Mouse (Mus musculus) forebrain, embryonic 15.5 days (tissue): ENCODE measurements at regions not wholly inside any gene's neighbourhood (a gene's known extent, or its start where the extent isn't known, plus 50 kb on each side); places are given as distances from the start of the nearest gene placed in this dataset.

ENCODE experiments used
- ATAC-seq: fragments of 200-750 bp; cut with Nextera tagmentation; replicated peaks from 2 replicates; pipeline ENCODE4 v1.8.0; 2017; ENCODE audit warnings: mild to moderate bottlenecking, moderate TSS enrichment, moderate library complexity
- H3K27ac ChIP-seq: fragments of 300-500 bp; sonication (generic); replicated peaks from 2 replicates; pipeline ENCODE4 v1.5.1; 2015; ENCODE audit warnings: mild to moderate bottlenecking, inconsistent platforms
- H3K27me3 ChIP-seq: fragments of 300-500 bp; sonication (generic); 2 replicates; pipeline ENCODE4 v1.6.1; 2015; ENCODE audit warnings: inconsistent platforms
- H3K36me3 ChIP-seq: fragments of 300-500 bp; sonication (generic); 2 replicates; pipeline ENCODE4 v1.6.1; 2015; ENCODE audit warnings: mild to moderate bottlenecking, inconsistent platforms
- H3K4me1 ChIP-seq: fragments of 300-500 bp; sonication (generic); 2 replicates; pipeline ENCODE4 v1.6.1; 2015; ENCODE audit warnings: inconsistent platforms
- H3K4me2 ChIP-seq: fragments of 300-500 bp; sonication (generic); replicated peaks from 2 replicates; pipeline ENCODE4 v1.6.1; 2015; ENCODE audit warnings: mild to moderate bottlenecking, inconsistent platforms
- H3K4me3 ChIP-seq: fragments of 300-500 bp; sonication (generic); 2 replicates; pipeline ENCODE4 v1.5.1; 2015; ENCODE audit warnings: mild to moderate bottlenecking, inconsistent platforms
- H3K9ac ChIP-seq: fragments of 300-500 bp; sonication (generic); replicated peaks from 2 replicates; pipeline ENCODE4 v1.6.1; 2015; ENCODE audit warnings: mild to moderate bottlenecking, inconsistent platforms
- H3K9me3 ChIP-seq: fragments of 300-500 bp; sonication (generic); 2 replicates; pipeline ENCODE4 v1.6.1; 2016; ENCODE audit warnings: inconsistent platforms
- WGBS: fragments of 180-500 bp; shearing (Covaris S2); methylation state at CpG from one replicate; pipeline ENCODE4 v1.1.7; 2015; ENCODE audit warnings: mixed read lengths; 5-methylcytosine and 5-hydroxymethylcytosine counted together

- Histone ChIP-seq H3K4me3 (no peak overlapping the region), H3K4me2 (no peak overlapping the region), H3K4me1 (no peaks in the 10 kb centered on the region), H3K27ac (no peak overlapping the region), H3K27me3 (no peaks in the 10 kb centered on the region), H3K9me3 (no peaks in the 10 kb centered on the region), H3K9ac (no peak overlapping the region), H3K36me3 (no peaks in the 10 kb centered on the region)
- ATAC-seq, result no peak
- WGBS, result 87% methylated on average over 11 of the region's 11 CpGs
Observed at GRCm38 (mm10) chr4:34234204-34234603, 184.2 kb upstream of the Spaca1 start.

DNA sequence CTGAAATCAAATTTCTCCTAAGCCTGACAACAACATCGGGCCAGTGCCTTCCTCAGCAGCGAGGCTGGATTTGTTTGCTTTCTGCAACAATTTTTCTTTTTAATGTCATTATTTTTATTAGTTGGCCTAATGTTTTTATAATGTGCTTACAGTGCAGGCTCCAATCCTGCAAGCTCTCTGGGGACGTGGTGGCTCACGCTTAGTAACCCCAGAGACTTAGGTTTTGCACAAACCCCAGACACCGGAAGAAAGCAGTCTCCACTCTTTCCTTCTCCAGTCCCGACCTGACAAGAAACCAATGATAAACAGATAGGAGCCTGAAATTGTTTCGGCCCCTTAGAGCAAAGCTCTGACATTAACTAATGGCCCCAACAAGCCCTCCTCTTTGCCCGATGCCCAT, 184.7 kb upstream of the Spaca1 start:
- Histone ChIP-seq H3K36me3 (no peaks in the 10 kb centered on the region), H3K27ac (no peak overlapping the region), H3K9me3 (no peaks in the 10 kb centered on the region), H3K4me2 (no peak overlapping the region), H3K4me3 (no peak overlapping the region), H3K9ac (no peak overlapping the region), H3K4me1 (no peaks in the 10 kb centered on the region), H3K27me3 (no peaks in the 10 kb centered on the region)
- 89% methylated on average over 8 of the region's 8 CpGs for WGBS
- no peak for ATAC-seq

DNA sequence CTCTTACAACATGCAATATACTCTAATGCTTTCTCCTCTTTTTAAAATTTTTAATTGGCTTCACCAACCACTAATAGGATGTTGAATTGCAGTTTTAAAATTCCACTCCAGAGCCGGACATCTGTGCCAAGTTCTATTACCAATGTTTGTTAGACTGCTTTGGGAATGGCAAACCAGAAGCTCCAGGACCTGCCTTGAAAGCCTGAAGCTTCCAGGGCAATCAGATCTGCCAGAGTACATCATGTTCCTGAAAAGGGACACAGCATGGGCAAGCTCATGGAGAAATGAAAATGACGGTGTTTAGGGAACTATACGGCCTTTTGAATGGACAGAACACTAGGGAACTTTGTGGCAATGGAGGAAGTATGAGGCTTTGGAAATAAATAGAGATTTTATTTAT, 187.8 kb upstream of the Spaca1 start:
- Histone ChIP-seq H3K9me3 (no peaks in the 10 kb centered on the region), H3K36me3 (no peaks in the 10 kb centered on the region), H3K27ac (no peak overlapping the region), H3K4me2 (no peak overlapping the region), H3K27me3 (no peaks in the 10 kb centered on the region), H3K4me1 (peaks cover 13% of the 10 kb centered on the region), H3K9ac (no peak overlapping the region), H3K4me3 (no peak overlapping the region)
- no peak for ATAC-seq
- 69% methylated on average over 3 of the region's 3 CpGs for WGBS

DNA sequence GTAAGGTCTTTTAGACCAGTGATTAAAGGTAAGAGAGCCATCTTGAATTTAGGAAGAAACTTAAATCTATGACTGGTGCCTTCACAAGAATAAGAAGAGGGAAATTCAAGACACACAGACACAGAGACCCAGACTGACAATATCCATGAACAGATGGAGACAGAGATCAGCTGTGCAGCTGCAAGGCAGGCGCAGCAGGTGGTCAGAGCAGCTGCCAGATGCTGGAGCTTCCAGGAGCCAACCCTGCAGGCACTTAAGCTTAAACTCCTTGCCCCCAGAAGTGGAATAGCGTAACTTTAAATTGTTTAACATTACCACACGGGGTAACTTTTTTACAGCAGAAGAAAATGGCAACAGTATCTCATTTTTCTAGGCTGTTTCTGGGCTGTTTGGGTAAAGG, 189.6 kb upstream of the Spaca1 start:
- no peaks in the 10 kb centered on the region for H3K36me3 ChIP-seq
- H3K27ac ChIP-seq, result no peak overlapping the region
- peaks cover 13% of the 10 kb centered on the region for H3K4me1 ChIP-seq
- H3K9ac ChIP-seq, result no peak overlapping the region
- no peak overlapping the region for H3K4me2 ChIP-seq
- 72% methylated on average over 3 of the region's 3 CpGs for WGBS
- no peak overlapping the region for H3K4me3 ChIP-seq
- 0 out of 2 replicates have a peak, but pooled peaks cover 3% of the 10 kb centered on the region for H3K9me3 ChIP-seq
- no peak for ATAC-seq
- no peaks in the 10 kb centered on the region for H3K27me3 ChIP-seq

DNA sequence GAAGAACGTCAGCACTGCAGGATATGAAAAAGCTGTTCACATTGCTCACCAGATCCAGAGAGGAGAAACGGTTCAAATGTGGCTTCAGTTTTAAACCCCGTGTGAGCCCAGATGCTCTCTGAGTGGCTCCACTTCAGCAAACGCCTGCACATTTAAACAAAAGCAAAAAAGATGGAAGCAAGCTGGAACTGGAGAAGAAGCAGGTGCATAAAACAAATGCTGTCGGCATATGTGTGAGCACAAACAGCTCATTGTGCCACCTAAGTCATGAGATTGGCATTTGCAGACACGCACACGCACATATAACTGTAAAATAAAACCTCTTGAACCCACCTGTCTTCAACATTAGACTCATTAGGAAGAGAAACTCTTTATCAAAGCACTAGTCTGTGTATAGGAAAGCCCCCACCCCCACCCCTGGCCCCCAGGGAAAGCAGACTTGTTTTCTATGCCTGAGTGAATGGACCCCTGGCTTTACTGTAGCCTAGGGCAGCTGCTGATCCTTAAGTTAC, 191.1 kb upstream of the Spaca1 start:
- Histone ChIP-seq H3K27me3 (no peaks in the 10 kb centered on the region), H3K27ac (peak overlapping the region; percentile 1; the same call in 1 of the 2 replicates), H3K36me3 (no peaks in the 10 kb centered on the region), H3K4me3 (no peak overlapping the region), H3K9ac (no peak overlapping the region), H3K9me3 (0 out of 2 replicates have a peak, but pooled peaks cover 3% of the 10 kb centered on the region), H3K4me1 (peaks cover 13% of the 10 kb centered on the region), H3K4me2 (peak overlapping the region; percentile 12; the same call in 1 of the 2 replicates)
- ATAC-seq, result peak; percentile 86
- WGBS, result 13% methylated on average over 7 of the region's 7 CpGs

DNA sequence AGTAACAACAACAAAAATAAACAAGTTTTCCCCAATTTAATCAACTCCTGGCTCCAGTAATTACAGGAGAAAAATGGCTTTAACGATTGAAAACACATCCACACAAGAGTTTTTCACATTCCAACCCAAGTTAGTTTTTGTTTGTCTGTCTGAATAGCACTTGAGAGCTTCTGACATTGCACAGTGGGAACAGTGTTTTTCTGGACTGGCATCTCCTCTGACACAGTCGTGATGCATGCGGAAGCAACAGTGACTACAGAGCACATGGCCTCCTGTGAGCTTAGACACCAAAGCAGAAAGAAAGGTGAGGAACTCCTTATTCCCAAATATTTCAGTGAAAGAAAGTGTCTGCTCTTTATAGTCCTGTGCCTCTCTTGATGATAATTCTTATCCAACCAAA, 191.7 kb upstream of the Spaca1 start:
- Histone ChIP-seq H3K4me2 (no peak overlapping the region), H3K9me3 (0 out of 2 replicates have a peak, but pooled peaks cover 3% of the 10 kb centered on the region), H3K4me3 (no peak overlapping the region), H3K27me3 (no peaks in the 10 kb centered on the region), H3K36me3 (no peaks in the 10 kb centered on the region), H3K9ac (no peak overlapping the region), H3K27ac (no peak overlapping the region), H3K4me1 (peaks cover 13% of the 10 kb centered on the region)
- peak; percentile 79 for ATAC-seq
- WGBS, result 11% methylated on average over 3 of the region's 3 CpGs

DNA sequence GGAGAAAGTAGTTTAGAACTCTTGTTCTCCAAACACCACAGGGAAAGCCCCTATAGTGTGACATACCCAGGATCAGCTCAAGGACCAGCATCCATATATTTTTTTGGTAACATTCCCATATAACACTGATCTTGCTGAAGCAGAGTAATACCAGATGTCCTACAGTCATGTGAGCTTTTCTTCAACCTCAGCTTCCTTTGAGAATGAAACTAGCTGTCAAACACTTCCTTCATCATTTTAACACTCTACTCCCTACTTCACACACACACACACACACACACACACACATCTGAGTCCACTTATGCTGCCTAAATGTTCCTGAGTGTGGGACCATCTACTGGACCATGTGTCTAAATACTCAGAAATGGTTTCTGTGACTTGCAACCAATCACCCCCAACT, 209.5 kb upstream of the Spaca1 start:
- Histone ChIP-seq H3K27me3 (no peaks in the 10 kb centered on the region), H3K27ac (no peak overlapping the region), H3K9me3 (no peaks in the 10 kb centered on the region), H3K4me2 (no peak overlapping the region), H3K4me1 (no peaks in the 10 kb centered on the region), H3K9ac (no peak overlapping the region), H3K4me3 (no peak overlapping the region), H3K36me3 (no peaks in the 10 kb centered on the region)
- ATAC-seq, result no peak

- ATAC-seq, result no peak
- Histone ChIP-seq H3K4me2 (no peak overlapping the region), H3K36me3 (no peaks in the 10 kb centered on the region), H3K4me1 (no peaks in the 10 kb centered on the region), H3K9ac (no peak overlapping the region), H3K9me3 (no peaks in the 10 kb centered on the region), H3K4me3 (no peak overlapping the region), H3K27me3 (no peaks in the 10 kb centered on the region), H3K27ac (no peak overlapping the region)
- whole genome bisulfite sequencing, result 92% methylated on average over 4 of the region's 4 CpGs
Observed at GRCm38 (mm10) chr4:34260468-34260867, 210.5 kb upstream of the Spaca1 start.

- Histone ChIP-seq H3K9ac (no peak overlapping the region), H3K4me1 (no peaks in the 10 kb centered on the region), H3K36me3 (no peaks in the 10 kb centered on the region), H3K9me3 (no peaks in the 10 kb centered on the region), H3K4me2 (no peak overlapping the region), H3K27me3 (no peaks in the 10 kb centered on the region), H3K27ac (0 out of 2 replicates have a peak overlapping the region, but pooled peaks have one; percentile 37), H3K4me3 (no peak overlapping the region)
- WGBS, result 71% methylated on average over 6 of the region's 6 CpGs
- ATAC-seq, result no peak
Observed at GRCm38 (mm10) chr4:34261809-34262208, 211.8 kb upstream of the Spaca1 start.

DNA sequence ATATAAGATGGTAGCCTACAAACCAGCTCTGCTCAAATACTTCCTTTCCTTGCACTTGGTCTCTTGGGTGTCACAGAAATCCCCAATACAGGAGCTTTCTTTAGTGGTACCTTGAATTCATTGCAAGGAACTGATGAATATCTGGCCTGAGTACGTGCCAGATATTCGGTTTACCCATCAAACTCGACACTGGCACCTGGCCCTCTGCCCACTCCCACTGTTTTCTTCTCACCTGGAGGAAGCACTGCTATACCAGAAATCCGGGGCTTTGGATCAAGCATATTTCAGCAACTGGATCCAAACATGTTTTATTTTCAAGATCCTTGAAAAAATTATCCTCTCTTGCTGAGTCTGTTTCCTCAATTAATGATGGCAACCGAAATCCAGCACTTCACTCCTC, 214.4 kb upstream of the Spaca1 start:
- H3K36me3 ChIP-seq, result no peaks in the 10 kb centered on the region
- 83% methylated on average over 5 of the region's 5 CpGs for WGBS
- no peak for ATAC-seq

DNA sequence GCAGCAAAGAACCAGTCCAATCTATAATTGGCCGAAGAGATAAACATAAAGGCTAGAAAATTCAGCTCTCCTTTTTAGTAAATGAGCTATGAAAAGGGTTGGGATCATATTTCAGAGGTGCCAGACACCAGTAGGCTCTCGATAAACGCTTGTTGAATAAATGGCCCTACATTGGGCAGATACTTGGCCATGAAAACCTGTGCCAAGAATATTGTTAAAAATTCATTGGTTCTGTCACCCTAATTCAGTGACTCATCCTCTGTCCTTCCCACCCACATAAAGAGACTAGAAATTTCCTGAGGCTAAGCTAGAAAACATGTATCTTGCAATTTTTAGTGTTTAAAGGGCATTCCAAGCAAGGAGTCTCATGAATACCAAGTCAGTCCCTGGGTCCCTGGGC, 224.3 kb upstream of the Spaca1 start:
- no peaks in the 10 kb centered on the region for H3K9me3 ChIP-seq
- no peaks in the 10 kb centered on the region for H3K36me3 ChIP-seq
- H3K4me2 ChIP-seq, result no peak overlapping the region
- WGBS, result 53% methylated on average over 3 of the region's 3 CpGs
- H3K9ac ChIP-seq, result no peak overlapping the region
- H3K4me3 ChIP-seq, result no peak overlapping the region
- no peak overlapping the region for H3K27ac ChIP-seq
- no peaks in the 10 kb centered on the region for H3K27me3 ChIP-seq
- no peaks in the 10 kb centered on the region for H3K4me1 ChIP-seq
- ATAC-seq, result no peak

More for the DNA sequence above, 214.4 kb upstream of the Spaca1 start:
- no peaks in the 10 kb centered on the region for H3K27me3 ChIP-seq
- no peak overlapping the region for H3K9ac ChIP-seq
- H3K4me2 ChIP-seq, result no peak overlapping the region
- H3K4me3 ChIP-seq, result no peak overlapping the region
- H3K27ac ChIP-seq, result no peak overlapping the region
- H3K4me1 ChIP-seq, result no peaks in the 10 kb centered on the region
- H3K9me3 ChIP-seq, result no peaks in the 10 kb centered on the region

- H3K9me3 ChIP-seq, result no peaks in the 10 kb centered on the region
- ATAC-seq, result no peak
- no peak overlapping the region for H3K4me3 ChIP-seq
- no peak overlapping the region for H3K27ac ChIP-seq
- H3K9ac ChIP-seq, result no peak overlapping the region
- no peaks in the 10 kb centered on the region for H3K27me3 ChIP-seq
- H3K4me1 ChIP-seq, result no peaks in the 10 kb centered on the region
- no peaks in the 10 kb centered on the region for H3K36me3 ChIP-seq
- H3K4me2 ChIP-seq, result no peak overlapping the region
Observed at GRCm38 (mm10) chr4:34275372-34275771, 225.4 kb upstream of the Spaca1 start.

GRCm38 (mm10) chr4:34302504-34303108, 248.1 kb upstream of the Akirin2 start:
- 61% methylated on average over 4 of the region's 4 CpGs for WGBS
- no peak overlapping the region for H3K27ac ChIP-seq
- no peak for ATAC-seq
- H3K9ac ChIP-seq, result no peak overlapping the region
- H3K9me3 ChIP-seq, result no peaks in the 10 kb centered on the region
- H3K4me2 ChIP-seq, result no peak overlapping the region
- H3K4me1 ChIP-seq, result no peaks in the 10 kb centered on the region
- H3K36me3 ChIP-seq, result no peaks in the 10 kb centered on the region
- H3K27me3 ChIP-seq, result no peaks in the 10 kb centered on the region
- H3K4me3 ChIP-seq, result no peak overlapping the region
